Mouse (Mus musculus) heart, adult 2 months (tissue): ENCODE results near the gene Plk2.

ENCODE experiments used
- EP300 ChIP-seq: fragments of 200-500 bp; IDR thresholded peaks from 2 replicates; pipeline ENCODE4 v1.6.1; 2011; ENCODE audit warnings: low read depth, low read length, control low read depth; ENCODE audit not compliant: insufficient read depth
- POLR2A ChIP-seq: fragments of 200-500 bp; IDR thresholded peaks from 2 replicates; pipeline ENCODE4 v1.6.1; 2011; ENCODE audit warnings: mild to moderate bottlenecking, low read depth, low read length, control low read depth; ENCODE audit not compliant: insufficient read depth

- TF ChIP-seq EP300 (no peak), POLR2A (no peak)
Measured at GRCm38 (mm10) chr13:110446434-110446833, 51.6 kb downstream of the Plk2 start.
